Mouse (Mus musculus): ENCODE data around the gene Serpina3n. TPM values are rescaled to one million over a fixed set of nuclear protein-coding genes. Genes with fewer than 3 reads are reported as not detected.
"Not testable (repeated sequence)": the region's sequence is repeated elsewhere in the genome, so short reads cannot be mapped to it uniquely, and the experiment has no call there.

Serpina3n gene
- polyA plus RNA-seq (2015; fragmentation: Nextera tagmentation; extraction: Ambion mirVana), result not detected in 2 replicates

DNA sequence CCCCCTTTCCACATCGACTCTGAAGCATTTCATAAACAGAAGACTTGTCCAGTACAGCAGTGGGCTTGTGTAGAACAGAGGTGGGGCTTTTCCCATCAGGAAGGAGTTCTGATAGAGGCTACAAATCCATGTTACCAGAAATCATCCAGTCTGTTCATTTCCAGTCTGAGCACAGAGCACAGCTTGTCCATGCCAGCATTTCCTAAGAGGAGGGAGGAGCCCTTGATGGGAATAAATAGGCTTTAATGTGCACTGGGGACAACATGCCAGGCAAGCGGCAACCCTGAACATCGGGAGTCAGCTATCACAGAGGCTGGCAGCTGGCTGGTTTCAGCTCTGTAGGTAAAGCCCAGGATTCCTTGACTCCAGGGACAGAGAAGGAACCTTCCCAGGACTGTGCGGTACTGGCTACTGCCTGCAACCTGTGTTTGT lies at the start of gene Serpina3n:
Serpina3n (plus strand) TSS at position 276 of the 432 bp plus-strand sequence.
- H3K27me3 ChIP-seq (ENCODE audit: insufficient read depth, low read length), result no peaks in the 10 kb centered on the region
- H3K4me3 ChIP-seq (ENCODE audit: low read length), result no peak within 1 kb of the TSS
- WGBS, result 38% methylated on average over 4 of the region's 4 CpGs
- ATAC-seq (ENCODE audit: low FRiP score, low TSS enrichment), result no peak
- H3K4me2 ChIP-seq (replicated peaks; ENCODE audit: low read depth, low read length), result no peak within 1 kb of the TSS
- H3K9me3 ChIP-seq (ENCODE audit: low read length), result no peaks in the 10 kb centered on the region
- no peaks in the 10 kb centered on the region for H3K4me1 ChIP-seq (ENCODE audit: insufficient read depth, low read length)
- H3K9ac ChIP-seq (replicated peaks; ENCODE audit: low read length), result no peak within 1 kb of the TSS
- H3K27ac ChIP-seq (ENCODE audit: low read length), result no peak within 1 kb of the TSS
- H3K36me3 ChIP-seq (ENCODE audit: insufficient read depth, low read length), result no peaks in the 10 kb centered on the region

GRCm38 (mm10) chr12:104369986-104370385 lies 36.5 kb upstream of the Serpina3n start:
- Histone ChIP-seq H3K4me3 (ENCODE audit: low read length) (no peak overlapping the region), H3K36me3 (ENCODE audit: insufficient read depth, low read length) (no peaks in the 10 kb centered on the region), H3K27ac (ENCODE audit: low read length) (no peak overlapping the region), H3K4me1 (ENCODE audit: insufficient read depth, low read length) (no peaks in the 10 kb centered on the region), H3K4me2 (replicated peaks; ENCODE audit: low read depth, low read length) (no peak overlapping the region), H3K9me3 (ENCODE audit: low read length) (no peaks in the 10 kb centered on the region), H3K9ac (replicated peaks; ENCODE audit: low read length) (no peak overlapping the region), H3K27me3 (ENCODE audit: insufficient read depth, low read length) (no peaks in the 10 kb centered on the region)
- WGBS, result 82% methylated on average over 3 of the region's 3 CpGs
- no peak for ATAC-seq (ENCODE audit: low FRiP score, low TSS enrichment)

DNA sequence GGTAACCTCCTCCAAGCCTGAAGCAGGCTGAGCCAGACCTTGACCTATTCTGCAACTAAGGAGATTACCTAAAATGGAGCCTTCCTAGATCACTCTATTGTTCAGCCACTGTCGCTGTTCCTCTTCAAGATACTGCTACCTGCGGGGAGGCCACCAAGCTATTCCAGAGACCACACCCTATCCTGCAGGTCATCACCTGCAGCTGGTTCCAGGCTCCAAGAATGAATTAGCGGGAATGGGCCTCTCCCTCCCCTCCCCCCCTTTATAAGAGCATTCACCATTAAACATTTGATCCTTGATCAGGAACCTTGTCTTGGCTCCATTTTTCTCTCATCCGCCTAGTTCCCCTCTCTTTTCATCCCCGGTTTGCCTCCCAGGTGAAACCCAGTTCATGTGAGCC lies 29.4 kb upstream of the Serpina3n start:
- not testable (repeated sequence) for H3K9me3 ChIP-seq (ENCODE audit: low read length); H3K9ac ChIP-seq (replicated peaks; ENCODE audit: low read length); H3K27me3 ChIP-seq (ENCODE audit: insufficient read depth, low read length); H3K36me3 ChIP-seq (ENCODE audit: insufficient read depth, low read length); H3K4me3 ChIP-seq (ENCODE audit: low read length); H3K4me1 ChIP-seq (ENCODE audit: insufficient read depth, low read length); H3K4me2 ChIP-seq (replicated peaks; ENCODE audit: low read depth, low read length); H3K27ac ChIP-seq (ENCODE audit: low read length); ATAC-seq (ENCODE audit: low FRiP score, low TSS enrichment)
- 77% methylated on average over 5 of the region's 5 CpGs for WGBS

GRCm38 (mm10) chr12:104378351-104378750 lies 28.2 kb upstream of the Serpina3n start:
- H3K9ac ChIP-seq (replicated peaks; ENCODE audit: low read length); H3K4me2 ChIP-seq (replicated peaks; ENCODE audit: low read depth, low read length); H3K27ac ChIP-seq (ENCODE audit: low read length); ATAC-seq (ENCODE audit: low FRiP score, low TSS enrichment); H3K4me3 ChIP-seq (ENCODE audit: low read length); H3K9me3 ChIP-seq (ENCODE audit: low read length); H3K36me3 ChIP-seq (ENCODE audit: insufficient read depth, low read length); H3K27me3 ChIP-seq (ENCODE audit: insufficient read depth, low read length); H3K4me1 ChIP-seq (ENCODE audit: insufficient read depth, low read length): not testable (repeated sequence)
- WGBS, result 66% methylated on average over 2 of the region's 2 CpGs

- not testable (repeated sequence) for H3K27ac ChIP-seq (ENCODE audit: low read length); ATAC-seq (ENCODE audit: low FRiP score, low TSS enrichment); H3K4me3 ChIP-seq (ENCODE audit: low read length); H3K27me3 ChIP-seq (ENCODE audit: insufficient read depth, low read length); H3K9ac ChIP-seq (replicated peaks; ENCODE audit: low read length); H3K9me3 ChIP-seq (ENCODE audit: low read length); H3K4me2 ChIP-seq (replicated peaks; ENCODE audit: low read depth, low read length); H3K36me3 ChIP-seq (ENCODE audit: insufficient read depth, low read length); H3K4me1 ChIP-seq (ENCODE audit: insufficient read depth, low read length)
- 51% methylated on average over 5 of the region's 5 CpGs for WGBS
Measured at GRCm38 (mm10) chr12:104378815-104379214, 27.7 kb upstream of the Serpina3n start.

DNA sequence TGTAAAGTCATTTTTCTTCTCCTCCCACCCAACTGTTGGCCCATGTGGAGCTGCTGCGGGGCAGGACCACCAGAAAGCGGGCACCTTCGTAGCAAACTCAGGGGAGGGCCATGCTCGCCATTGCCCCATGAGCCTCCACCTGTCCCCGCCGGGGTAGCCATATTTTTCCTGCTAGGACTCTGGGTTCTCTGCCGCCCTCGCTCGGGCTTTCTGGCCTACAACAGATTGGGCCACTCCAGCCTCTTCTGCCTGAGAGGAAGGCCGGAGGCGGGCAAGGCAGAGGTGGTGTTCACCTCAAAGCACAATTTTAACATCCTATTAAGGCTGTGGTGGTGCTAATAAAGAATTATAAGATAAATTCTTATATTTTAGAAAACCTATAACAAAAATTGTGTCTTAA lies 26.7 kb upstream of the Serpina3n start:
- H3K9me3 ChIP-seq (ENCODE audit: low read length), result no peaks in the 10 kb centered on the region; the same call in 1 of the 2 replicates
- H3K27ac ChIP-seq (ENCODE audit: low read length), result no peak overlapping the region
- ATAC-seq (ENCODE audit: low FRiP score, low TSS enrichment), result no peak
- H3K4me3 ChIP-seq (ENCODE audit: low read length), result no peak overlapping the region
- no peak overlapping the region for H3K4me2 ChIP-seq (replicated peaks; ENCODE audit: low read depth, low read length)
- no peak overlapping the region for H3K9ac ChIP-seq (replicated peaks; ENCODE audit: low read length)
- H3K27me3 ChIP-seq (ENCODE audit: insufficient read depth, low read length), result no peaks in the 10 kb centered on the region
- H3K36me3 ChIP-seq (ENCODE audit: insufficient read depth, low read length), result no peaks in the 10 kb centered on the region
- WGBS, result 97% methylated on average over 11 of the region's 11 CpGs
- H3K4me1 ChIP-seq (ENCODE audit: insufficient read depth, low read length), result no peaks in the 10 kb centered on the region

DNA sequence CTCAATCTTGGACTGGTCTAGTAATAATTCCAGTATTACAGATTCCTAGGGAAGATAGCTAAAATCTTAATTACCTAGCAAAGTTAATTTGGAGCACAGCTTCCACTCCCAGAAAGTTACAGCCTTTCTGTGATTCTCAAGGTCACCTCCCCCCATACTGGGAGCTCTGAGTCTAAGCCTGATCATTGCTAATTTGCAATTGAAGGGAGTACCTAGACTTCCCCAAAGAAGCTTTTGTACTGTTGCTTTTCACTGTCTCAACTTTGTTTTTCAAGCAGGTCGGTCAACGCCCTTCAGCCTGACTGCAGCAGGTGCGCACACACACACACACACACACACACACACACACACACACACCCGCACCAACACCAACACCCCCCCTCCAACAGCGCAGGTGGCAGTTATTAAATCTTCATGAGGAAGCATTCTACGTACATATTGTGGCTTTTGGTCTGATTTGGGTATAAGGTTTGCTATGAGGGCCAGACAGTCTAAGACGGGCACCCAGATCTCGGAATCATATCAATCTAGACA lies 25.4 kb upstream of the Serpina3n start:
- not testable (repeated sequence) for H3K36me3 ChIP-seq (ENCODE audit: insufficient read depth, low read length); H3K9me3 ChIP-seq (ENCODE audit: low read length); H3K27me3 ChIP-seq (ENCODE audit: insufficient read depth, low read length); H3K4me3 ChIP-seq (ENCODE audit: low read length); H3K4me2 ChIP-seq (replicated peaks; ENCODE audit: low read depth, low read length); ATAC-seq (ENCODE audit: low FRiP score, low TSS enrichment); H3K9ac ChIP-seq (replicated peaks; ENCODE audit: low read length); H3K4me1 ChIP-seq (ENCODE audit: insufficient read depth, low read length); H3K27ac ChIP-seq (ENCODE audit: low read length)
- 93% methylated on average over 8 of the region's 8 CpGs for WGBS

DNA sequence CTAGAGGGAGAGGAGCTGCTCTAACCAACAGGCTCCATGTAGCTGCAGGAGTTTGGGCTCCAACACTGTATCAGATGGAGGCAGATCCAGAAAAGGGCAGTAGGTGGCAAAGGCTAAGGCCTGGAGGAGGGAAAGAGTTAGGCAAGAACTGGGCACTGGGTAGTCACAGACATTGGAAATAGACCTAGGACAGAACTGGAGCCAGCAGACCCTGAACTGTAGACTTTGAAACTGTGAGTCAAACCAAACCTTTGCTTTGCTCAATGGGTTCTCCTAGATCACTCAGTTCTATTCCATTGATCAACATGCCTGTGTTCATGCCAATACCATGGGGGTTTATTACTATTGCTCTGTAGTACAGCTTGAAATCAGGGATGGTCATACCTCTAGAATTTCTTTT lies 20.5 kb upstream of the Serpina3n start:
- not testable (repeated sequence) for H3K4me1 ChIP-seq (ENCODE audit: insufficient read depth, low read length); ATAC-seq (ENCODE audit: low FRiP score, low TSS enrichment); H3K4me3 ChIP-seq (ENCODE audit: low read length); H3K36me3 ChIP-seq (ENCODE audit: insufficient read depth, low read length); H3K27me3 ChIP-seq (ENCODE audit: insufficient read depth, low read length); H3K27ac ChIP-seq (ENCODE audit: low read length); H3K9ac ChIP-seq (replicated peaks; ENCODE audit: low read length); H3K4me2 ChIP-seq (replicated peaks; ENCODE audit: low read depth, low read length); H3K9me3 ChIP-seq (ENCODE audit: low read length)

GRCm38 (mm10) chr12:104386878-104387277 lies 19.7 kb upstream of the Serpina3n start:
- ATAC-seq (ENCODE audit: low FRiP score, low TSS enrichment); H3K4me1 ChIP-seq (ENCODE audit: insufficient read depth, low read length); H3K27ac ChIP-seq (ENCODE audit: low read length); H3K9me3 ChIP-seq (ENCODE audit: low read length); H3K4me3 ChIP-seq (ENCODE audit: low read length); H3K4me2 ChIP-seq (replicated peaks; ENCODE audit: low read depth, low read length); H3K36me3 ChIP-seq (ENCODE audit: insufficient read depth, low read length); H3K27me3 ChIP-seq (ENCODE audit: insufficient read depth, low read length); H3K9ac ChIP-seq (replicated peaks; ENCODE audit: low read length): not testable (repeated sequence)
- 65% methylated on average over 2 of the region's 2 CpGs for WGBS

GRCm38 (mm10) chr12:104388477-104388876 lies 18.1 kb upstream of the Serpina3n start:
- no peak overlapping the region for H3K9ac ChIP-seq (replicated peaks; ENCODE audit: low read length)
- H3K4me3 ChIP-seq (ENCODE audit: low read length), result no peak overlapping the region
- H3K4me1 ChIP-seq (ENCODE audit: insufficient read depth, low read length), result no peaks in the 10 kb centered on the region
- H3K36me3 ChIP-seq (ENCODE audit: insufficient read depth, low read length), result no peaks in the 10 kb centered on the region
- no peak for ATAC-seq (ENCODE audit: low FRiP score, low TSS enrichment)
- H3K27ac ChIP-seq (ENCODE audit: low read length), result no peak overlapping the region
- H3K4me2 ChIP-seq (replicated peaks; ENCODE audit: low read depth, low read length), result no peak overlapping the region
- no peaks in the 10 kb centered on the region for H3K9me3 ChIP-seq (ENCODE audit: low read length)
- no peaks in the 10 kb centered on the region for H3K27me3 ChIP-seq (ENCODE audit: insufficient read depth, low read length)

Measured in kidney, embryonic 16.5 days (tissue).